Mouse (Mus musculus): Measurements from ENCODE around the gene Tnfrsf26. TPM values are rescaled to one million over a fixed set of nuclear protein-coding genes. Genes with fewer than 3 reads are reported as not detected.
A peak's percentile ranks its signal among the peaks of the same experiment; 100 is the strongest.

Tnfrsf26 gene
- total RNA-seq, 1 experiment from 2014 or later, result 21.4 TPM

DNA sequence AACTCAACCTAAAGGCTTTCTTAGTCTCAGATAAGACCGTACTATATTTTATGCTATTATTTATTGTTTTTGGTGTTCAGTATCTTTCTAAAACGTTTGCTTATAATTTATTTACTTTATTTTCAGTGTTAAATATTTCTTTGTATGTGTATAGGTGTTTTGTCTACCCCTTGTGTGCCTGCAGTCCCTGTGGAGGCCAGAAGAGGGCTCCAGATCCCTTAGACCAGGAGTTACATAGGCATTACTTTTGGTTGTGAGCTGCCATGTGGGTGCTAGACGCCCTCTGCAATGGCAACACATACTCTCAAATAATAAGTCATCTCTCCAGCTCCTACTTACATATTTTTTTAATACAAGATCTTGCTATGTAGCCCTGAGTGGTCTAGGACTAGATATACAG lies 16.3 kb downstream of the Tnfrsf26 start:
- no peak for ATAC-seq (replicated peaks in 1 of 2; ENCODE audit: insufficient read depth in 1 of 2, low FRiP score in 2 of 2, low TSS enrichment in 1 of 2, low read depth in 1 of 2, poor library complexity in 2 of 2, severe bottlenecking in 2 of 2)

DNA sequence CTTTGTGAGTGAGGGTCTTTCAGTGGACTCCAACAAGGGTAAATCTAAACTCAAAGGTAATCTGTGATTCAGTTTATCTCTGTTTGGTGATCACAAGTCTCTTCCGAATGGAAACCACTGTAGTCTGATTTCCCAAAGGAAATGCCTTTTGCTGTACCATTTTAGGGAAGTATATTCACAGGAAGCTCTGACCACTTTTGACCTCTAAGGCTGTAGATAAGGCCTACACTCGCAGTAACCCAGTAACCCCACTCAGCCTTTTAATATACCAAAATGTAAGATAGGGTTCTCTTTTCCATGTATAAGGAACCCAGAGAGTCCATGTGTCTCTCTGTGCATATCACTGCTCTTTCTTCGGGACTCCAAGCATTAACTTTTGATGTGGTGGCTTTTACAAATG lies 23.2 kb downstream of the Tnfrsf26 start:
- peak; percentile 36 to 85; a peak in 3 of 4 replicates for ATAC-seq (replicated peaks in 1 of 2; ENCODE audit: insufficient read depth in 1 of 2, low FRiP score in 2 of 2, low TSS enrichment in 1 of 2, low read depth in 1 of 2, poor library complexity in 2 of 2, severe bottlenecking in 2 of 2)

GRCm38 (mm10) chr7:143604889-143605288 lies 23.6 kb downstream of the Tnfrsf26 start:
- no peak for ATAC-seq (replicated peaks in 1 of 2; ENCODE audit: insufficient read depth in 1 of 2, low FRiP score in 2 of 2, low TSS enrichment in 1 of 2, low read depth in 1 of 2, poor library complexity in 2 of 2, severe bottlenecking in 2 of 2)

GRCm38 (mm10) chr7:143601705-143602104 lies 26.8 kb downstream of the Tnfrsf26 start:
- no peak for ATAC-seq (replicated peaks in 1 of 2; ENCODE audit: insufficient read depth in 1 of 2, low FRiP score in 2 of 2, low TSS enrichment in 1 of 2, low read depth in 1 of 2, poor library complexity in 2 of 2, severe bottlenecking in 2 of 2)

DNA sequence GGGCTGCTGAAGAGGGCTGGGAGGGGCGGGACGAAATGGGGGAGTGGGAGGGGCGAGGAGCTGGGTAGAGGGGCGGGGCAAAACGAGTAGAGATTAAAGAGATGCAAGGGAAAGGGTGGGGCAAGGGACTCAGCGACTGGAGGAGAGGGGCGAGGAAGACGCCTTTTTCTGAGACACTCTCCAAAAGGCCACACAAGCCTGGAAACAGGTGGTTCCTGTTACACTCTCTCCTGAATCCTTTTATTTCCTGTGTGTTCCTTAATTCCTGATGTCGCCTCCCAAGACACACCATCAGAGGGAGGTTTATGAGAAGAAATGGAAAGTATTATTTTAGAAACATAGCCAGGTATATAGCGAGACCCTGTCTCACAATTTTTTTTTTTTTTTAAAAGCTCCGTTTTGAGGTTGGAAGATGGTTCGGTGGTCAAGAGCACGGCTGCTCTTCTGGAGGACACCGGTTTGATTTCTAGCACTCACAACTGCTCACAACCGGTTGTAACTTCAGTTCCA lies 28.2 kb downstream of the Tnfrsf26 start:
- ATAC-seq (replicated peaks in 1 of 2; ENCODE audit: insufficient read depth in 1 of 2, low FRiP score in 2 of 2, low TSS enrichment in 1 of 2, low read depth in 1 of 2, poor library complexity in 2 of 2, severe bottlenecking in 2 of 2), result no peak

DNA sequence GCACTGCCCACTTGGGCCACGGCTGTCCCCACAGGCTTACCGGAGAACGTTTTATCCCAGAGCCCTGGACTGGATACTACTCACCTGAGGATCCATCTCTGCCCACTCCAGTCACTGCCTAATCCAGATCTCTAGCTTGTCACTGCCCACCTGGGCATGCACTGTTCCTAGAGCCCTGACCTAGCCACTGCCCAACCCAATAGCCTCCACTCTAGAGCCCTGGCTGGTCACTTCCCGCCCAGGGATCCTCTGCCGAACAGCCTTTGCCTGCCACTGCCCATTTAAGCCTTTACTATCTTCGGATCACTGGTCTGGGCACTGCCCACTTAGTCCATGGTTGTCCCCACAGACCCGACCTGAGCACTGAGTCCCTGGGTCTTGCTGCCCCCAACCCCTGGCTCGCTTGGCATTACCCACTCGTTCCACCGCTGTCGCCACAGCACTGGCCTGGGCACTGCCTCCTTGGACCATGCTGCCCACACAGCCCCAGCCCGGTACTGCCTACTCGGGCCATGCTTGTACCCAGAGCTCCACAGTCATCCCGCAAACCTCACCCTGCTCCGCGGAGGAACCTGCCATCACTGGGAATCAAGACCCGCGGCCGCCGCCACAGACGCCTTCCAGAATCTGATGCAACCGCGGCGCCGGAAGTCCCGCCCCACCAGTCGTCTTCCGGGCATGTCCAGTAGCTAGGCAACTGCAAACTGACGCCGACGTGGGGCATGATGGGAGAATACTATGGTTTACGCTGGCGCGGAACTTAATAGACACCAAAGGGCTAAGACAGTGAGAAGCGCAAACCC lies 28.9 kb downstream of the Tnfrsf26 start, which contains the start of gene Cars:
Gene Cars (minus strand): TSS at position 663 of the 803 bp plus-strand sequence.
- peak; percentile 95 to 98 for ATAC-seq (replicated peaks in 1 of 2; ENCODE audit: insufficient read depth in 1 of 2, low FRiP score in 2 of 2, low TSS enrichment in 1 of 2, low read depth in 1 of 2, poor library complexity in 2 of 2, severe bottlenecking in 2 of 2)

DNA sequence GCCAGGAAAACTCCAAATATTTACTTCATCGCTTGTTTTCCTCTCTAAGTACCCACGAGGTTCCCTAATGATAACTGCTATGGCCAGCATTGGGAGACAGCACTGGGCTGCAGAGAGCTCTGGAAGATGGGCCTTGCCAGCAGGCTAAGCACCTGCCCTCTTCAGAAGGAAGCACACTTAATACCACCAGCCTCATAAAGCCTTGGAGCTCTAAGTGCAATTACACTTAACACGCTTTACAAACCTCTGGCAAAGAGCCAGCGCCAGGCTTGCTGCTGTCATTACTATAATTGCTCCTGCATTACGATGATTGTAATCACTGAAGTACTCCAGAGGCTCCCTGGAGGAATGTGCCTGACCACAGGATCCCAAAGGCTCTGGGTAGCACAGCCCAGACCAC lies 33.7 kb downstream of the Tnfrsf26 start:
- ATAC-seq (replicated peaks in 1 of 2; ENCODE audit: insufficient read depth in 1 of 2, low FRiP score in 2 of 2, low TSS enrichment in 1 of 2, low read depth in 1 of 2, poor library complexity in 2 of 2, severe bottlenecking in 2 of 2), result no peak

DNA sequence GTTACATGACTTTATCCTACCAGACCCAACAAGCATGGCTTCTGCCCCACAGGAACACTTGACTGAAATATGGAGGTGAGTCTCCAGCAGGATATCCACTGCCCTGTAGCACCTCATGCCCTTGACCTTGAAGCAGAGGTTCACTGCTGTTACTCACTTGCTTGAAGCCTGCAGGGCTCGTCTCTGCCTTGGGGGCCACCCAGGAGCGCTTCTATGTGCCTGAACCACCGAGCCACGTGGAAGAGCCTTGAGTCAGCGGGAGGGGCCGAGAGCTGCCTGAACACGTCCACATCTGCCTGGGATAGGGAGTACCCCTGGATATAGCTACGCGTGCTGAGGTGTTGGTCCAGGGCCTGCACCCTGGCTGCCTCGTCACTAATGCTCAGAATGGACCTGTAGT lies 36.3 kb downstream of the Tnfrsf26 start:
- no peak for ATAC-seq (replicated peaks in 1 of 2; ENCODE audit: insufficient read depth in 1 of 2, low FRiP score in 2 of 2, low TSS enrichment in 1 of 2, low read depth in 1 of 2, poor library complexity in 2 of 2, severe bottlenecking in 2 of 2)

- ATAC-seq (replicated peaks in 1 of 2; ENCODE audit: insufficient read depth in 1 of 2, low FRiP score in 2 of 2, low TSS enrichment in 1 of 2, low read depth in 1 of 2, poor library complexity in 2 of 2, severe bottlenecking in 2 of 2), result no peak
Measured at GRCm38 (mm10) chr7:143588006-143588405, 40.5 kb downstream of the Tnfrsf26 start.

- ATAC-seq (replicated peaks in 1 of 2; ENCODE audit: insufficient read depth in 1 of 2, low FRiP score in 2 of 2, low TSS enrichment in 1 of 2, low read depth in 1 of 2, poor library complexity in 2 of 2, severe bottlenecking in 2 of 2), result no peak
Measured at GRCm38 (mm10) chr7:143587586-143587985, 40.9 kb downstream of the Tnfrsf26 start.

GRCm38 (mm10) chr7:143583956-143584355 lies 44.6 kb downstream of the Tnfrsf26 start:
- ATAC-seq (replicated peaks in 1 of 2; ENCODE audit: insufficient read depth in 1 of 2, low FRiP score in 2 of 2, low TSS enrichment in 1 of 2, low read depth in 1 of 2, poor library complexity in 2 of 2, severe bottlenecking in 2 of 2), result peak; percentile 61 to 79

- no peak for ATAC-seq (replicated peaks in 1 of 2; ENCODE audit: insufficient read depth in 1 of 2, low FRiP score in 2 of 2, low TSS enrichment in 1 of 2, low read depth in 1 of 2, poor library complexity in 2 of 2, severe bottlenecking in 2 of 2)
Measured at GRCm38 (mm10) chr7:143583025-143583424, 45.5 kb downstream of the Tnfrsf26 start.

DNA sequence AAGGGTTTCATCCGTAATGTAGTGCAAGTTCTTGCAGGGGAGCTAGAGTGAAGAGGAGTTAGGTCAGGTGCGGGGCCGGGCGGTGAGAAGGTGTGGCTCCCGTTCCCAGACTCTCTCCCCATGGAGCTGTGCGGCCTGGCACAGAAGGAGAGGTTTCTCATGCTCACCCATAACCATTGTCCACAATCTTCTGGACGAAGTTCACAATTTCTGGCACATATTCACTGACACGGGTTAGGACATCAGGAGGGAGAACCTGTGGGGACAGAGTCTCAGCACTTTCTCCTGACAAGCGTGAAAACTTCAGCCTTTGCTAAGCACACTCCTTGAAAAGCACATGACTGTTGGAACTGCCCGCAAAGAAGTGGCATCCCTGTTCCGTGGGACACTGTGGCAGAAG lies 52.8 kb downstream of the Tnfrsf26 start:
- no peak for ATAC-seq (replicated peaks in 1 of 2; ENCODE audit: insufficient read depth in 1 of 2, low FRiP score in 2 of 2, low TSS enrichment in 1 of 2, low read depth in 1 of 2, poor library complexity in 2 of 2, severe bottlenecking in 2 of 2)

- peak; percentile 71 to 78 for ATAC-seq (replicated peaks in 1 of 2; ENCODE audit: insufficient read depth in 1 of 2, low FRiP score in 2 of 2, low TSS enrichment in 1 of 2, low read depth in 1 of 2, poor library complexity in 2 of 2, severe bottlenecking in 2 of 2)
Measured at GRCm38 (mm10) chr7:143565648-143566039, 62.9 kb downstream of the Tnfrsf26 start.

- ATAC-seq (replicated peaks in 1 of 2; ENCODE audit: insufficient read depth in 1 of 2, low FRiP score in 2 of 2, low TSS enrichment in 1 of 2, low read depth in 1 of 2, poor library complexity in 2 of 2, severe bottlenecking in 2 of 2), result peak; percentile 19 to 40; a peak in 1 of 4 replicates
Measured at GRCm38 (mm10) chr7:143565015-143565647, 63.4 kb downstream of the Tnfrsf26 start.

GRCm38 (mm10) chr7:143563787-143564186 lies 64.7 kb downstream of the Tnfrsf26 start:
- no peak for ATAC-seq (replicated peaks in 1 of 2; ENCODE audit: insufficient read depth in 1 of 2, low FRiP score in 2 of 2, low TSS enrichment in 1 of 2, low read depth in 1 of 2, poor library complexity in 2 of 2, severe bottlenecking in 2 of 2)
